Mouse (Mus musculus): ENCODE measurements around the gene Krt88. TPM values are rescaled to one million over a fixed set of nuclear protein-coding genes. Genes with fewer than 3 reads are reported as not detected.
A peak's percentile ranks its signal among the peaks of the same experiment; 100 is the strongest.

Krt88 gene
- polyA plus RNA-seq, 1 experiment from 2014 or later: not detected

- Histone ChIP-seq H3K27ac (no peak overlapping the region; the same call in 1 of the 2 replicates), H3K4me1 (peaks cover 9% of the 10 kb centered on the region), H3K27me3 (ENCODE audit: poor library complexity, severe bottlenecking) (no peaks in the 10 kb centered on the region), H3K9me3 (peaks cover 6% of the 10 kb centered on the region; the same call in 1 of the 2 replicates), H3K36me3 (replicated peaks) (no peaks in the 10 kb centered on the region), H3K4me3 (no peak overlapping the region; the same call in 1 of the 2 replicates)
- WGBS: 7% methylated on average over 13 of the region's 13 CpGs
- peak; percentile 72 for DNase-seq (ENCODE audit: extremely low spot score, low spot score)
Measured at GRCm38 (mm10) chr15:101453093-101453736, 5.7 kb downstream of the Krt88 start.

GRCm38 (mm10) chr15:101454774-101455173, 7.2 kb downstream of the Krt88 start:
- peaks cover 21% of the 10 kb centered on the region for H3K4me1 ChIP-seq
- no peak overlapping the region for H3K27ac ChIP-seq
- whole genome bisulfite sequencing: 92% methylated on average over 8 of the region's 8 CpGs
- DNase-seq (ENCODE audit: extremely low spot score, low spot score): no peak
- H3K9me3 ChIP-seq: peaks cover 6% of the 10 kb centered on the region; the same call in 1 of the 2 replicates
- H3K4me3 ChIP-seq: no peak overlapping the region
- no peaks in the 10 kb centered on the region for H3K27me3 ChIP-seq (ENCODE audit: poor library complexity, severe bottlenecking)
- H3K36me3 ChIP-seq (replicated peaks): no peaks in the 10 kb centered on the region

GRCm38 (mm10) chr15:101455292-101455691, 7.7 kb downstream of the Krt88 start:
- DNase-seq (ENCODE audit: extremely low spot score, low spot score): no peak
- 85% methylated on average over 2 of the region's 2 CpGs for WGBS
- Histone ChIP-seq H3K36me3 (replicated peaks) (no peaks in the 10 kb centered on the region), H3K4me1 (peaks cover 21% of the 10 kb centered on the region), H3K27ac (no peak overlapping the region), H3K27me3 (ENCODE audit: poor library complexity, severe bottlenecking) (no peaks in the 10 kb centered on the region), H3K4me3 (no peak overlapping the region), H3K9me3 (peaks cover 6% of the 10 kb centered on the region; the same call in 1 of the 2 replicates)

- DNase-seq (ENCODE audit: extremely low spot score, low spot score): no peak
- WGBS: 91% methylated on average over 6 of the region's 6 CpGs
- Histone ChIP-seq H3K36me3 (replicated peaks) (no peaks in the 10 kb centered on the region), H3K4me3 (no peak overlapping the region), H3K27me3 (ENCODE audit: poor library complexity, severe bottlenecking) (no peaks in the 10 kb centered on the region), H3K4me1 (peaks cover 21% of the 10 kb centered on the region), H3K27ac (no peak overlapping the region), H3K9me3 (peaks cover 6% of the 10 kb centered on the region; the same call in 1 of the 2 replicates)
Measured at GRCm38 (mm10) chr15:101455891-101456290, 8.3 kb downstream of the Krt88 start.

- H3K9me3 ChIP-seq: peaks cover 6% of the 10 kb centered on the region; the same call in 1 of the 2 replicates
- peak overlapping the region; percentile 44; the same call in 1 of the 2 replicates for H3K27ac ChIP-seq
- H3K4me3 ChIP-seq: no peak overlapping the region
- DNase-seq (ENCODE audit: extremely low spot score, low spot score): no peak
- WGBS: 64% methylated on average over 16 of the region's 16 CpGs
- no peaks in the 10 kb centered on the region for H3K36me3 ChIP-seq (replicated peaks)
- no peaks in the 10 kb centered on the region for H3K27me3 ChIP-seq (ENCODE audit: poor library complexity, severe bottlenecking)
- H3K4me1 ChIP-seq: peaks cover 15% of the 10 kb centered on the region
Measured at GRCm38 (mm10) chr15:101458361-101458930, 10.9 kb downstream of the Krt88 start.

GRCm38 (mm10) chr15:101459283-101459682, 11.7 kb downstream of the Krt88 start:
- DNase-seq (ENCODE audit: extremely low spot score, low spot score): no peak
- H3K9me3 ChIP-seq: peaks cover 6% of the 10 kb centered on the region; the same call in 1 of the 2 replicates
- H3K27ac ChIP-seq: no peak overlapping the region
- WGBS: 82% methylated on average over 14 of the region's 14 CpGs
- no peaks in the 10 kb centered on the region for H3K27me3 ChIP-seq (ENCODE audit: poor library complexity, severe bottlenecking)
- no peaks in the 10 kb centered on the region for H3K36me3 ChIP-seq (replicated peaks)
- peaks cover 14% of the 10 kb centered on the region for H3K4me1 ChIP-seq
- no peak overlapping the region for H3K4me3 ChIP-seq

- H3K27me3 ChIP-seq (ENCODE audit: poor library complexity, severe bottlenecking): no peaks in the 10 kb centered on the region
- H3K4me3 ChIP-seq: no peak within 1 kb of the TSS
- WGBS: 87% methylated on average over 13 of the region's 13 CpGs
- no peaks in the 10 kb centered on the region for H3K36me3 ChIP-seq (replicated peaks)
- H3K4me1 ChIP-seq: peaks cover 8% of the 10 kb centered on the region
- no peaks in the 10 kb centered on the region for H3K9me3 ChIP-seq
- no peak for DNase-seq (ENCODE audit: extremely low spot score, low spot score)
- no peak within 1 kb of the TSS for H3K27ac ChIP-seq
Measured at GRCm38 (mm10) chr15:101463651-101464050, 16.1 kb downstream of the Krt88 start, which contains the start of gene Krt81. TSS of gene Krt81 (minus strand) at chr15:101463751.

GRCm38 (mm10) chr15:101469093-101469492, 21.5 kb downstream of the Krt88 start:
- Histone ChIP-seq H3K27me3 (ENCODE audit: poor library complexity, severe bottlenecking) (no peaks in the 10 kb centered on the region), H3K4me1 (no peaks in the 10 kb centered on the region), H3K36me3 (replicated peaks) (no peaks in the 10 kb centered on the region), H3K9me3 (no peaks in the 10 kb centered on the region), H3K4me3 (no peak overlapping the region), H3K27ac (no peak overlapping the region)
- WGBS: 93% methylated on average over 4 of the region's 4 CpGs
- no peak for DNase-seq (ENCODE audit: extremely low spot score, low spot score)

GRCm38 (mm10) chr15:101472952-101473528, 25.5 kb downstream of the Krt88 start, which contains the start of gene Krt86:
TSS of gene Krt86 (plus strand) at chr15:101473478.
- no peak within 1 kb of the TSS for H3K4me3 ChIP-seq
- no peaks in the 10 kb centered on the region for H3K4me1 ChIP-seq
- H3K27me3 ChIP-seq (ENCODE audit: poor library complexity, severe bottlenecking): peaks cover 7% of the 10 kb centered on the region
- H3K27ac ChIP-seq: no peak within 1 kb of the TSS
- peak; percentile 49 for DNase-seq (ENCODE audit: extremely low spot score, low spot score)
- no peaks in the 10 kb centered on the region for H3K9me3 ChIP-seq
- H3K36me3 ChIP-seq (replicated peaks): no peaks in the 10 kb centered on the region
- WGBS: 33% methylated on average over 10 of the region's 10 CpGs

GRCm38 (mm10) chr15:101479007-101479665, 31.6 kb downstream of the Krt88 start:
- Histone ChIP-seq H3K9me3 (no peaks in the 10 kb centered on the region), H3K4me3 (peak overlapping the region; percentile 44), H3K27ac (peak overlapping the region; percentile 8; the same call in 1 of the 2 replicates), H3K27me3 (ENCODE audit: poor library complexity, severe bottlenecking) (peaks cover 37% of the 10 kb centered on the region), H3K36me3 (replicated peaks) (no peaks in the 10 kb centered on the region), H3K4me1 (peaks cover 12% of the 10 kb centered on the region)
- 11% methylated on average over 31 of the region's 31 CpGs for WGBS
- peak; percentile 54 for DNase-seq (ENCODE audit: extremely low spot score, low spot score)

GRCm38 (mm10) chr15:101479666-101480060, 32.1 kb downstream of the Krt88 start:
- no peaks in the 10 kb centered on the region for H3K9me3 ChIP-seq
- H3K4me3 ChIP-seq: peak overlapping the region; percentile 44
- peaks cover 12% of the 10 kb centered on the region for H3K4me1 ChIP-seq
- H3K27ac ChIP-seq: peak overlapping the region; percentile 8; the same call in 1 of the 2 replicates
- peaks cover 37% of the 10 kb centered on the region for H3K27me3 ChIP-seq (ENCODE audit: poor library complexity, severe bottlenecking)
- WGBS: 39% methylated on average over 11 of the region's 11 CpGs
- no peaks in the 10 kb centered on the region for H3K36me3 ChIP-seq (replicated peaks)
- DNase-seq (ENCODE audit: extremely low spot score, low spot score): no peak

GRCm38 (mm10) chr15:101482056-101482455, 34.5 kb downstream of the Krt88 start:
- Histone ChIP-seq H3K36me3 (replicated peaks) (no peaks in the 10 kb centered on the region), H3K27ac (no peak overlapping the region), H3K27me3 (ENCODE audit: poor library complexity, severe bottlenecking) (peaks cover 37% of the 10 kb centered on the region), H3K4me3 (no peak overlapping the region), H3K4me1 (peaks cover 19% of the 10 kb centered on the region), H3K9me3 (no peaks in the 10 kb centered on the region)
- DNase-seq (ENCODE audit: extremely low spot score, low spot score): no peak
- 57% methylated on average over 4 of the region's 4 CpGs for WGBS

All from forebrain, embryonic 10.5 days (tissue).